Mouse (Mus musculus): ENCODE data around the gene Zbtb46.

DNA sequence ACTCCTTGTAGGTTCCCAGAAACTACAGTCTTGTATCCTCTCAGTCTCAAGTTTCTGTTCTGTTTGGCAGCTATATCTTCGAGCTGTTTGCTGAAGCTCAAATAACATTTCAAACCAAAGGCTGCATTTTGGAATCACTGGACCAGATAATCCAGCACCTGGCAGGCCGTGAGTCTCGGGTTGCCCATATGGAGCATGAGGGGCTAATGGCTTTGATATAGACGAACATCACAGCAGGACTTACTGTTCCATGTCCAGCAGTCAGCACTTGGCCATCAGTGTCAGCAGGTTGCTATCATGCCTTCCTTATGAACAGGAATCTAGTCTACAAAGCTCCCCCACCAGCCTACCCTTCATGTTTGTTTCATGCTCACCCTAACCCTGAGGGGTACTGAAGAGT, 118.8 kb downstream of the Zbtb46 start:
- TF ChIP-seq CTCF (IDR thresholded peaks at IDR 0.05; ENCODE audit: control insufficient read depth, insufficient read depth, insufficient replicate concordance, low read depth, low read length) (no peak), POLR2A (IDR thresholded peaks at IDR 0.05; ENCODE audit: control insufficient read depth, low read depth, low read length) (no peak)

Data from testis, adult 2 months (tissue).